Mouse (Mus musculus) embryonic facial prominence, embryonic 13.5 days (tissue): ENCODE measurements around the gene Slc41a2. TPM values are rescaled to one million over a fixed set of nuclear protein-coding genes. Genes with fewer than 3 reads are reported as not detected.

Experiments used
- ATAC-seq: fragments of 200-750 bp; cut with Nextera tagmentation; 2 replicates; pipeline ENCODE4 v1.8.0; 2017; ENCODE audit warnings: low read depth; ENCODE audit not compliant: insufficient number of reproducible peaks, insufficient read depth, low FRiP score, low TSS enrichment
- H3K27ac ChIP-seq: fragments of 300-500 bp; sonication (generic); 2 replicates; pipeline ENCODE4 v1.5.1; 2015; ENCODE audit warnings: moderate library complexity, mild to moderate bottlenecking, inconsistent platforms
- H3K27me3 ChIP-seq: fragments of 300-500 bp; sonication (generic); 2 replicates; pipeline ENCODE4 v1.6.1; 2015; ENCODE audit warnings: mild to moderate bottlenecking, inconsistent platforms
- H3K36me3 ChIP-seq: fragments of 300-500 bp; sonication (generic); 2 replicates; pipeline ENCODE4 v1.6.1; 2015; ENCODE audit warnings: mild to moderate bottlenecking, inconsistent platforms
- H3K4me1 ChIP-seq: fragments of 300-500 bp; sonication (generic); 2 replicates; pipeline ENCODE4 v1.6.1; 2015; ENCODE audit warnings: inconsistent platforms
- H3K4me2 ChIP-seq: fragments of 300-500 bp; sonication (generic); 2 replicates; pipeline ENCODE4 v1.6.1; 2015; ENCODE audit warnings: moderate library complexity, mild to moderate bottlenecking, inconsistent platforms
- H3K4me3 ChIP-seq: fragments of 300-500 bp; sonication (generic); 2 replicates; pipeline ENCODE4 v1.5.1; 2015; ENCODE audit warnings: mild to moderate bottlenecking, inconsistent platforms
- H3K9ac ChIP-seq: fragments of 300-500 bp; sonication (generic); 2 replicates; pipeline ENCODE4 v1.6.1; 2015; ENCODE audit warnings: mild to moderate bottlenecking, inconsistent platforms
- H3K9me3 ChIP-seq: fragments of 300-500 bp; sonication (generic); 2 replicates; pipeline ENCODE4 v1.6.1; 2016; ENCODE audit warnings: inconsistent platforms
- WGBS: fragments of 180-500 bp; shearing (Covaris S2); methylation state at CpG from one replicate; pipeline ENCODE4 v1.1.7; 2015; ENCODE audit warnings: mixed read lengths; 5-methylcytosine and 5-hydroxymethylcytosine counted together
- polyA plus RNA-seq: library from polyadenylated mRNA; unstranded; fragments of >200 nt; fragmentation: Nextera tagmentation; extraction: Ambion mirVana; gene quantifications from 2 replicates; pipeline ENCODE4 v1.2.1, GENCODE M21; 2015

The Slc41a2 gene
- polyA plus RNA-seq, 1 experiment from 2014 or later = 1.5 TPM

DNA sequence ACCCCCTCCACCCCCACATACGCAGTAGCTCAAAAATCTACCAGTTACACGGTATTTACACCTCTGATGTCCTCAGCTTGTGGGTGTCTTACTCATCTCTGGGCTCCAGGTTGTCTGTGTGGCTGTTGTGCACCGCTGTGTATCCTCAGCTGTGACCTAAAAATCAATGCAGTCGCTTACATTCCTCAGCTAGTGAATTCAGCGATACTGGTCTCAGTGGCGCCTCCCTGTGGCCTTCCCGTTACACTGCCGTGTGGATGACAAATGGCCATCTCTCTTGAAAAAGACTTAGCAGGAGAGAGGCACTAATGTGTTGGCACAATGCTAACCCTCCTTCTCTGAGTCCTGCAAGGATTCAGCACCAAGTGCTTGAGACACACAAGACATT lies 155.1 kb downstream of the Slc41a2 start:
- no peak overlapping the region for H3K27ac ChIP-seq
- ATAC-seq = no peak
- H3K4me1 ChIP-seq = peaks cover 47% of the 10 kb centered on the region
- no peak overlapping the region for H3K4me2 ChIP-seq
- no peaks in the 10 kb centered on the region for H3K9me3 ChIP-seq
- no peaks in the 10 kb centered on the region for H3K27me3 ChIP-seq
- H3K4me3 ChIP-seq = no peak overlapping the region
- H3K36me3 ChIP-seq = no peaks in the 10 kb centered on the region
- H3K9ac ChIP-seq = no peak overlapping the region
- 29% methylated on average over 8 of the region's 8 CpGs for WGBS

DNA sequence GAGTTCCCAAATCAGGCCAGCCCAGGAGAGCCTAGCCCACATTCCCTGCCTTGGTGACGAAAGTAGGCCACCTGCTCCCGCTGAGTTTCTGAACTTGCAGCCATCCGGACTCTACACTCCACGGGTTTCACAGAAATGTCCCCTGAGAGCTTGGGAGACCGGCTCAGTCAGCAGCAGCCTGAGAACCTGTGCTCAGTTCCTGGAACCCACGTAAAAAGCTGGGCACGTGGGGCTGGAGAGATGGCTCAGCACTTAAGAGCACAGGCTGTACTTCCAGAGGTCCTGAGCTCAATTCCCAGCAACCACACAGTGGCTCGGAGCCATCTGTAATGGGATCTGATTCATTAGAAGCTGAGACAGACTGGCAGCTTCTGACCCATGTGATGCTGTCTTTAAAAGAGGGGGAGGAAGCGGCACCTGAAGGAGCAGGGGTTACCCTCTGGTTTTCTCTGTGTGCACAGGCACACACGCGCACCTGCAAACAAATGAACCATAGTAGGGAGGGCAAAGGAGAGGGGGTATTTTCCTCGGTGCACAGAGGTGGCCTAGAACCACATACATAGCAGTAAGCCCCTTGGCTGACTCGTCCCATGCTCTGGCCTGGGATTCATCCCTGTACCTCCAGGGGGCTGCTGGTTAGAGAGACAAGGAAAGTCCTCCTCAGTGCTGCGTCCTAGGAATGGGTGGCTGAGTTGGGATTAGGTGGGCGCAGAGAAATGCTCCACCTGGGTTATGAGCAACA lies 155.7 kb downstream of the Slc41a2 start:
- Histone ChIP-seq H3K4me1 (peaks cover 44% of the 10 kb centered on the region), H3K36me3 (no peaks in the 10 kb centered on the region), H3K4me3 (no peak overlapping the region), H3K4me2 (no peak overlapping the region), H3K9ac (no peak overlapping the region), H3K27ac (no peak overlapping the region), H3K9me3 (no peaks in the 10 kb centered on the region), H3K27me3 (no peaks in the 10 kb centered on the region)
- WGBS = 63% methylated on average over 15 of the region's 15 CpGs
- no peak for ATAC-seq

Other genes with a start within 250 kb of the Slc41a2 start
- 0.81 and 0.83 TPM in 2 replicates for gene D10Wsu102e, start 22.3 kb upstream of the Slc41a2 start, polyA plus RNA-seq
- gene Aldh1l2, start 196.3 kb upstream of the Slc41a2 start, polyA plus RNA-seq = 2.6 TPM in 2 replicates
- gene Washc4, start 205.9 kb upstream of the Slc41a2 start, polyA plus RNA-seq = 41.6 and 45.7 TPM in 2 replicates